Mouse (Mus musculus): ENCODE measurements at regions not wholly inside any gene's neighbourhood (a gene's known extent, or its start where the extent isn't known, plus 50 kb on each side); places are given as distances from the start of the nearest gene placed in this dataset.

DNA sequence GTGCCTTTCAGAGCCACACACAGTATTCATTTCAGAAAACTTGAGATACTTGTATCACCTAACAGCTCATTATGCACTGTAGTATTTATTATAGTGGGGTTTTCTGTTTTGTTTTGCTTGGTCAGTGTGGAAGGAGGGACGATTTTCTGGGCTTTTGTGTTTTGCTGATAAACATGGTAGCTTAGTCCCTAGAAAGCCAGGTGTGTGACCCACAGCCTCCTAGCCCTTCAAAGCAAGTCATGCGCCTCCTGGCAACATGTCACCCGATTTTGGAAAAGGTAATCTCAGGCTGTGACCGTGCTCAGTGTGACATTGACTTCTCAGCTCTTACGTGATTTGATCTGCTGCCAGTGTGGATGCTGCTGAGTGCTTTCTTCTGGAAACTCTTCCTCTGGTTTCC, 70.9 kb downstream of the Klf5 start:
- TF ChIP-seq CTCF (IDR thresholded peaks at IDR 0.05; ENCODE audit: low read depth) (no peak), EP300 (IDR thresholded peaks at IDR 0.05; ENCODE audit: low read depth) (no peak)

All from liver, postnatal 0 days (tissue).